Mouse (Mus musculus) heart, adult 2 months (tissue): ENCODE measurements around the gene Il1r2.

Experiments used
- CTCF ChIP-seq: fragments of 200-600 bp; IDR thresholded peaks from 2 replicates; pipeline ENCODE4 v1.8.1; 2022; ENCODE audit warnings: antibody characterized with exemption, mild to moderate bottlenecking, moderate library complexity
- EP300 ChIP-seq: fragments of 200-500 bp; IDR thresholded peaks from 2 replicates; pipeline ENCODE4 v1.6.1; 2011; ENCODE audit warnings: low read depth, low read length, control low read depth; ENCODE audit not compliant: insufficient read depth

GRCm38 (mm10) chr1:40033743-40034420, 40.0 kb upstream of the Il1r2 start:
- TF ChIP-seq CTCF (no peak), EP300 (0 out of 2 replicates have a peak, but pooled peaks have one; percentile 42)
